Mouse (Mus musculus) G1E (cell line): ENCODE results near the gene Rbm47.

Experiments used
- CTCF ChIP-seq: IDR thresholded peaks from 2 replicates; pipeline ENCODE4 v1.5.1; 2012; ENCODE audit warnings: low read depth, low read length, inconsistent platforms, mixed read lengths
- GATA1 ChIP-seq: IDR thresholded peaks from 2 replicates; pipeline ENCODE4 v1.6.1; 2012; ENCODE audit warnings: borderline replicate concordance, low read length, inconsistent platforms, mixed read lengths
- GATA2 ChIP-seq: IDR thresholded peaks from 2 replicates; pipeline ENCODE4 v1.6.1; 2012; ENCODE audit warnings: low read depth, low read length, inconsistent platforms, borderline replicate concordance
- POLR2AphosphoS5 ChIP-seq: IDR thresholded peaks from 2 replicates; pipeline ENCODE4 v1.6.1; 2012; ENCODE audit warnings: low read depth, low read length, inconsistent platforms; ENCODE audit not compliant: insufficient replicate concordance
- TAL1 ChIP-seq: conservative IDR thresholded peaks from 2 replicates; pipeline ENCODE4 v1.6.1; 2012; ENCODE audit warnings: low read depth, low read length, inconsistent platforms, mixed read lengths

DNA sequence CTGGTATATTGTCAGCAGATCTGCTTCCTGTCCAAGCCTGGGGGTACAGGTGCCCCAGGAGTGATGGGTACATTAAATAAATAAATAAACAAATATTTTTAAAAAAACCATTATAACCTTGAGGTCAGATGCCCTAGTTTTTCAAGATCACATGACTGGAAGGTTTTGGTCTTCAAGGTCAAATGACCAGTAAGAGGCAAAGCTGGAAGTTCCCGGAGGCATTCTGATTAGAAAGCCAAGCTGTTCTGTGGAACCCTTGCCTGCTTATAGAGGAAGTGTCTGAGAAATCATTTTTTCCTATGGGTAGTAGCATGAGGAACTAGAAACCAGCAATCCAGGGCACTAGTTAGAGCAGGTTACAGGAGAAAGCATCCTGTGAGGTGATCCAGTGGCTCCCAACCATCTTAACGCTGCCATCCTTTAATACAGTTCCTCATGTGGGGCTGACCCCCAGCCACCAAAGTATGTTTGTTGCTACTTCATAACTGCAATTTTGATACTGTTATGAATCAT, 157.4 kb downstream of the Rbm47 start:
- TF ChIP-seq GATA1 (no peak), CTCF (no peak), TAL1 (no peak), POLR2AphosphoS5 (no peak), GATA2 (no peak)
